Mouse (Mus musculus) 416B (cell line): ENCODE measurements around the gene Gm5142.

Experiments
- DNase-seq: peaks from one replicate; pipeline ENCODE4 v3.0.0; 2011; ENCODE audit warnings: low read depth

Gene Gm5142

GRCm38 (mm10) chr14:59178649-59179048 is at the start of gene Gm5142:
Gene Gm5142 (minus strand): TSS chr14:59178749.
- no peak for DNase-seq

DNA sequence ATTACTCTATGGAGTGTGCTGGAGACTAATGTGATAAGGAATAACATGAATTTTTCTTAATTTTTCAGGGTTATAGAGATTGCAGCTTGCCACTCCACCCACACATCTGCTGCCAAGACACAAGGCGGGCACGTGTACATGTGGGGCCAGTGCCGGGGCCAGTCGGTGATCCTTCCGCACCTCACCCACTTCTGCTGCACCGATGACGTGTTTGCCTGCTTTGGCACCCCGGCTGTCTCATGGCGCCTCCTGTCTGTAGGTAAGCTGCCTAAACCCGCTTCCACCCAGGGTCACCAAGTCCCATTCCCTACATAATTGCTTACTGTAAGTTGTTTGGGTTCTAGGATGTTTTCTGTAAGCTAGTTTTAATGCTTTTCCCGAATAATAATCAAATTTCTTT is 47.7 kb upstream of the Gm5142 start:
- DNase-seq = no peak

GRCm38 (mm10) chr14:59219241-59219640 is 40.7 kb upstream of the Gm5142 start:
- DNase-seq = peak; percentile 3

- DNase-seq = no peak
These were observed 31.3 kb upstream of the Gm5142 start for GRCm38 (mm10) chr14:59209816-59210215.

DNA sequence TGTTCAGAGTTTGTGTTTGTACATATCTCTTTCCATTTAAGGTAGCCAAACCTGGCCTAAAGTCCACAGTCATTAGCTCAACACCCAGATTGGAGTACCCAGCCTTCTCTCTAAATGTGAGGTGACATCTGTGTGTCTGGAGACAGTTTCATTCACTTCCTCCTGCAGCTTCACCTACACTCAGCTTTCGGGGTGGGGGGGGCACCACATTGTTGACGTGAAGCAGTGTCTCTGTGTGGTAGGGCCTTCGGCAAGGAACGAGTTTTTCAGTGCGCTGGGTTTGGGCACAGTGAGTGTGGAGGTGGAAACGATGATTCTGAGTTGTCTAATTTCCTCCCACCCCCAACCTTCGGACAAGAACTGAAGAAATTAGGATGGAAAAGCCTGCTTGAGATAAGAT is 30.5 kb upstream of the Gm5142 start:
- no peak for DNase-seq

- DNase-seq = no peak
These were observed 27.5 kb upstream of the Gm5142 start for GRCm38 (mm10) chr14:59205976-59206583.

GRCm38 (mm10) chr14:59205461-59205860 is 26.9 kb upstream of the Gm5142 start:
- no peak for DNase-seq

- DNase-seq = no peak
These were observed 23.2 kb upstream of the Gm5142 start for GRCm38 (mm10) chr14:59201604-59202215.

DNA sequence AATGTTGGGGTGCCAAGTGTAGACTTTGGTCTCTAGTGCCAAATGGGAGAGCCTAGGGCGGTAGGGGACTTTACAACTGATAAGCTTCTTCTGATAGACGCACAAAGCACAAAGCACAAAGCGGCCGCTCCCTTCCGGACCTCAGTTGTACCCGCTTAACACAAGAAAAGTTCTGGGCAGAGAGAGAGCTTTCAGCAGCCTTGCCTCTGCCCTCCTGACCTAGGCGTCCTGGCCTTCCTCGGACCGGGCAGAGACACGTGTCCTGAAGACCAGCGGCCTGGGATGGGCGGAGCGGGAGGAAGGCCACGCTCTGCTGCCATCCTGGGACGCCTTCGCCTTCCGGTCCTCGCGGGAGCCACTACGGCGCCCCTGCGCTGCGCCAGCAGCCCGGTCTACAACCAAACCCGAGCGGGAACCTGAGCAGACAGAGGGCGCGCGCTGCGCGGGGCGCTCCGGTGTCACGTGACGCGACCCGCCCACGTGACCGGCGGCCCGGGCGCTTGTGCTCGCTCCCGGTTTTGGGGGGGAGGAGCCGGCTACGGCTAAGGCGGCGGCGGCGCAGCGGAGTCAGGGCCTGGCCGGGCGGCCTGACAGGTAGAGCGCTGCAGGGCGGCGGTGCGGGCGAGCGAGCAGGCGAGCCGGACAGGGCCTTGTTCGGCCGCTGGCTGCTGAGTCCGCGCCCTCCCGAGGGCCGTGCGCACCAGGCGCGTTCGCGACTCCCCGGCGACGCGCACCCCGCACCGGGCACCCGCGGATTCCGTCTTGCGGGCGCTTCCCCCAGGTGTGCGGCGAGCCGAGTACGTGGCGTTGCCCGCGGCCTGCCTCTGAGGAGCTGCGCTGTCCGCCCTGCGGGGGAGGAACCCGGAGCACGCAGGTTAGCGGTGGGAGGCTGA is 22.4 kb upstream of the Gm5142 start, which contains the start of gene Rcbtb1:
Gene Rcbtb1, plus strand, starts transcription at position 499 of the 893 bp plus-strand sequence.
- DNase-seq = no peak

- no peak for DNase-seq
These were observed 7.6 kb upstream of the Gm5142 start for GRCm38 (mm10) chr14:59186121-59186520.

GRCm38 (mm10) chr14:59185514-59185913 is 7.0 kb upstream of the Gm5142 start:
- DNase-seq = no peak

GRCm38 (mm10) chr14:59182732-59183131 is 4.2 kb upstream of the Gm5142 start:
- no peak for DNase-seq

GRCm38 (mm10) chr14:59157016-59157698 is 21.4 kb downstream of the Gm5142 start:
- no peak for DNase-seq

- no peak for DNase-seq
These were observed 23.0 kb downstream of the Gm5142 start for GRCm38 (mm10) chr14:59155589-59155988.

GRCm38 (mm10) chr14:59142793-59143192 is 35.8 kb downstream of the Gm5142 start, which contains the start of gene 1700129C05Rik:
Gene 1700129C05Rik (minus strand): TSS chr14:59142893.
- no peak for DNase-seq

- peak; percentile 48 for DNase-seq
These were observed 64.3 kb downstream of the Gm5142 start for GRCm38 (mm10) chr14:59114281-59114680.
